Mouse (Mus musculus) cerebellum, adult 2 months (tissue): ENCODE results near the gene Mtx3. TPM values are rescaled to one million over a fixed set of nuclear protein-coding genes. Genes with fewer than 3 reads are reported as not detected.

Source experiments
- DNase-seq, 2 experiments: peaks; one replicate each; pipeline ENCODE4 v3.0.0; 2021
- H3K27ac ChIP-seq: fragments of 200-500 bp; 2 replicates; pipeline ENCODE4 v1.5.1; 2012; ENCODE audit warnings: low read length, control low read depth, inconsistent platforms; ENCODE audit not compliant: insufficient read depth
- H3K27me3 ChIP-seq: fragments of 200-500 bp; 2 replicates; pipeline ENCODE4 v1.6.1; 2012; ENCODE audit warnings: inconsistent platforms, mild to moderate bottlenecking, low read length, moderate library complexity; ENCODE audit not compliant: control insufficient read depth, insufficient read depth
- H3K4me1 ChIP-seq: fragments of 200-500 bp; 2 replicates; pipeline ENCODE4 v1.6.1; 2011; ENCODE audit warnings: low read length; ENCODE audit not compliant: control insufficient read depth, insufficient read depth
- H3K4me3 ChIP-seq: fragments of 200-500 bp; replicated peaks from 2 replicates; pipeline ENCODE3; 2011; ENCODE audit warnings: mild to moderate bottlenecking, low read depth, low read length, control low read depth; ENCODE audit not compliant: insufficient read depth
- CTCF ChIP-seq: fragments of 200-500 bp; IDR thresholded peaks from 2 replicates; pipeline ENCODE4 v1.5.1; 2011; ENCODE audit warnings: low read depth, mild to moderate bottlenecking, control low read depth, low read length, moderate library complexity, borderline replicate concordance; ENCODE audit not compliant: insufficient read depth
- POLR2A ChIP-seq: fragments of 200-500 bp; IDR thresholded peaks from 2 replicates; pipeline ENCODE4 v1.6.1; 2011; ENCODE audit warnings: low read length, control low read depth, borderline replicate concordance; ENCODE audit not compliant: insufficient read depth
- WGBS: fragments of 180-500 bp; shearing (Covaris S2); methylation state at CpG from one replicate; pipeline ENCODE4 v1.1.7; 2018; 5-methylcytosine and 5-hydroxymethylcytosine counted together
- polyA plus RNA-seq: library from polyadenylated mRNA; depleted of rRNA; stranded (reverse); fragments of >200 nt; gene quantifications from 2 replicates; pipeline ENCODE4 v1.2.3, GENCODE M21; 2012

The Mtx3 gene
- polyA plus RNA-seq, 1 experiment, result 31.7 TPM

DNA sequence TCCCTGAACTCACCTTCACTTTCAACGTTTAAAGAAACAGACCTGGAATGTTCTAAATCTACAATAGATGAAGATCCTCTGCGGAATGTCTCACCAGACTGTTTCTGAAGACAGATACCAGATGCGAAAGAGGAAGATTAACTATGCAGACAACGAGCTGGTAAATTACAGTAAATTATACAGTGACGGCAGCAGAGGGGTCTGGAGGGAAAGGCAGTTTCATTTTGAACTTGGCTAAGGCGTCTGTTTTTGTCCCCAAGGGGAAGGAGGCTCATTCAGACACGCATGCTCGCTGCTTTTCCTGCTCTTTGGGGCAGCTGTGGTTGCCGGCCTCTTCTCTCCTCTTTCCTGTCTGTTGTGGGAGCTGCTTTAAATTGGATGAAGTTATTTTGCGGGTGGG is 15.7 kb upstream of the Mtx3 start:
- no peak for DNase-seq
- no peaks in the 10 kb centered on the region for H3K4me1 ChIP-seq
- no peaks in the 10 kb centered on the region for H3K27me3 ChIP-seq
- no peak overlapping the region for H3K27ac ChIP-seq
- 40% methylated on average over 10 of the region's 10 CpGs for WGBS
- no peak overlapping the region for H3K4me3 ChIP-seq
- TF ChIP-seq POLR2A, result no peak
- no peak for TF ChIP-seq CTCF

DNA sequence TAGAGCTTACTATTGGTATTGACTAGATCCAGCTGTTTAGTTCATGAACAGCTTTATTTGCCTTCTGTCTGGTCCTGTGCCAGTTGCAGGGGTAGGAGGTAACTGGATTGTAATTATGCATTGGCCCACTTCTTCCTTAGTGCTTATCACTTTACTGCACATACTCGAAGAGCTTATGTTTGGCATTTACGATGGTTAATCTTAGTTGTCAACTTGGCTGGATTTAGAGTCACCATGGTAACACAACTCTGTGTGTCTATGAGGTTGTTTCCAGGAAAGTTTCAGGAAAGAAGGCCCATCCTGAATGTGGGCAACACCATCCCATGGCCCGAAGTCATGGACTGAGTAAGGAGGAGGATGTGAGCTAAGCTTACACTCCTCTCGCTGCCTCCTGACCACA is 11.4 kb upstream of the Mtx3 start:
- TF ChIP-seq POLR2A (no peak), CTCF (no peak)
- H3K27ac ChIP-seq, result no peak overlapping the region
- H3K27me3 ChIP-seq, result no peaks in the 10 kb centered on the region
- no peak overlapping the region for H3K4me3 ChIP-seq
- no peaks in the 10 kb centered on the region for H3K4me1 ChIP-seq
- DNase-seq, result no peak
- WGBS, result 76% methylated on average over 4 of the region's 4 CpGs

- no peak overlapping the region for H3K27ac ChIP-seq
- 87% methylated on average over 4 of the region's 4 CpGs for WGBS
- no peaks in the 10 kb centered on the region for H3K4me1 ChIP-seq
- H3K4me3 ChIP-seq, result no peak overlapping the region
- H3K27me3 ChIP-seq, result no peaks in the 10 kb centered on the region
- no peak for DNase-seq
- TF ChIP-seq POLR2A (no peak), CTCF (no peak)
These were observed 1.9 kb downstream of the Mtx3 start for GRCm38 (mm10) chr13:92846438-92846837.

DNA sequence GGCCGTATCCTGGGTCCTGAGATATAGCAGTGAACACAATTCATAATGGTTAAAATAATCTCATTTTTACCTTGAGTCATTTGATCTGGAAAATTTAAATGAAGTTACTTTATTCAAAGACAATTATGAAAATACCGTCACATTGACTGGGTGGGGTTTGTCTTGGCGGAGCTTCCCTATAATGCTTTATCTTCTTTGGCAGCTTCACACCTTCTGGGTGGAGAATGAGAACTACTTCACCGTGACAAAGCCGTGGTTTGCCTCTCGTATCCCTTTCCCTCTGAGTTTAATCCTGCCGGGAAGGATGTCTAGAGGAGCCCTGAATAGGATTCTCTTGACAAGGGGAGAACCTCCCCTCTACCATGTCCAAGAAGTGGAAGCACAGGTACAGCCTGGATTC is 2.8 kb downstream of the Mtx3 start:
- no peak for DNase-seq
- 87% methylated on average over 7 of the region's 7 CpGs for WGBS
- Histone ChIP-seq H3K4me3 (no peak overlapping the region), H3K27ac (no peak overlapping the region), H3K4me1 (no peaks in the 10 kb centered on the region), H3K27me3 (no peaks in the 10 kb centered on the region)
- no peak for TF ChIP-seq CTCF
- no peak for TF ChIP-seq POLR2A

GRCm38 (mm10) chr13:92848002-92848401 is 3.4 kb downstream of the Mtx3 start:
- DNase-seq, result no peak
- no peak overlapping the region for H3K27ac ChIP-seq
- no peaks in the 10 kb centered on the region for H3K27me3 ChIP-seq
- H3K4me3 ChIP-seq, result no peak overlapping the region
- H3K4me1 ChIP-seq, result no peaks in the 10 kb centered on the region
- 79% methylated on average over 5 of the region's 5 CpGs for WGBS
- TF ChIP-seq POLR2A, result no peak
- TF ChIP-seq CTCF, result no peak

- Histone ChIP-seq H3K27me3 (no peaks in the 10 kb centered on the region), H3K27ac (no peak overlapping the region), H3K4me1 (no peaks in the 10 kb centered on the region), H3K4me3 (no peak overlapping the region)
- no peak for TF ChIP-seq CTCF
- no peak for TF ChIP-seq POLR2A
- 73% methylated on average over 4 of the region's 4 CpGs for WGBS
- no peak for DNase-seq
These were observed 11.3 kb downstream of the Mtx3 start for GRCm38 (mm10) chr13:92855901-92856300.

- TF ChIP-seq POLR2A (no peak), CTCF (no peak)
- Histone ChIP-seq H3K27ac (no peak overlapping the region), H3K4me3 (no peak overlapping the region), H3K27me3 (no peaks in the 10 kb centered on the region), H3K4me1 (no peaks in the 10 kb centered on the region)
- DNase-seq, result no peak
- 94% methylated on average over 5 of the region's 5 CpGs for WGBS
These were observed 14.2 kb downstream of the Mtx3 start for GRCm38 (mm10) chr13:92858808-92859207.

GRCm38 (mm10) chr13:92859959-92860358 is 15.4 kb downstream of the Mtx3 start:
- no peak overlapping the region for H3K4me3 ChIP-seq
- TF ChIP-seq CTCF (no peak), POLR2A (no peak)
- H3K27ac ChIP-seq, result no peak overlapping the region
- H3K4me1 ChIP-seq, result no peaks in the 10 kb centered on the region
- no peaks in the 10 kb centered on the region for H3K27me3 ChIP-seq
- no peak for DNase-seq
- WGBS, result 54% methylated on average over 4 of the region's 4 CpGs
